Mouse (Mus musculus) embryonic fibroblast, embryonic 13.5 days (primary cell): Measurements from ENCODE around the gene Zfp248.

Experiments used
- CTCF ChIP-seq: IDR thresholded peaks from 2 replicates; pipeline ENCODE4 v1.5.1; 2011; ENCODE audit warnings: mild to moderate bottlenecking, control low read depth, low read length, moderate library complexity, borderline replicate concordance; ENCODE audit not compliant: insufficient read depth
- POLR2A ChIP-seq: IDR thresholded peaks from 2 replicates; pipeline ENCODE4 v1.6.1; 2011; ENCODE audit warnings: low read depth, mild to moderate bottlenecking, control low read depth, low read length, moderate library complexity

DNA sequence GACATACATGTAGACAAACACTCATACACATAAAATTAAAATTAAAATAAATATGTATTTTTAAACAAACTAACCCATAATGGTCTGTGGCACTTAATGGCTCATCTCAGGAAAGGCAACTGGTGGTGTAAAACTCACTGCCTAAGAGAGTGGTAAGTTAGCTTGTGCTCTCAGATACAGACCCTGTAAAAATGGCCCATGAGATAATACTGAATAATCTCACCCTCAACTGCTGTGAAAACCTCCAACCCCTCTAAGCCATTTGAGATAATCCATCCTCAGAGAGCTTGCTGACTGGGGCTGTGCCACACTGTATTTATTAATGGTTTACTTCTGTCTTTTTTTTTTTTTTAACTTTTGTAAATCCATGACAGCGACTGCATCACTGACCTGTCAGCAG is 26.8 kb upstream of the Zfp248 start:
- TF ChIP-seq POLR2A, result no peak
- TF ChIP-seq CTCF, result no peak
